Mouse (Mus musculus) cerebellum, adult 2 months (tissue): ENCODE data around the gene Amfr.
"Not testable (repeated sequence)": the region's sequence is repeated elsewhere in the genome, so short reads cannot be mapped to it uniquely, and the experiment has no call there.

Source experiments
- CTCF ChIP-seq: fragments of 200-500 bp; IDR thresholded peaks from 2 replicates; pipeline ENCODE4 v1.5.1; 2011; ENCODE audit warnings: low read depth, mild to moderate bottlenecking, control low read depth, low read length, moderate library complexity, borderline replicate concordance; ENCODE audit not compliant: insufficient read depth
- POLR2A ChIP-seq: fragments of 200-500 bp; IDR thresholded peaks from 2 replicates; pipeline ENCODE4 v1.6.1; 2011; ENCODE audit warnings: low read length, control low read depth, borderline replicate concordance; ENCODE audit not compliant: insufficient read depth

GRCm38 (mm10) chr8:94036541-94036940 lies 23.9 kb upstream of the Amfr start:
- TF ChIP-seq POLR2A = peak; percentile 40; the same call in 1 of the 2 replicates
- TF ChIP-seq CTCF = not testable (repeated sequence)
